Comparison of ENCODE assay signal across 9 mouse cellular contexts in genomic region chr16:8810399-8811127, GRCm38 (mm10). TPM values are rescaled to one million over a fixed set of nuclear protein-coding genes. Genes with fewer than 3 reads are reported as not detected.
DNase-seq lines count a peak whose midpoint lies in the region; ATAC-seq lines count a peak whose summit lies in the region.
"Had no signal": no experiment of that assay in that cellular context is flagged by ENCODE, and none has a peak within 500 bp of the region (broad histone marks: within the 10 kb centered on the region; RNA-seq: fewer than 3 reads in every experiment).

No protein-coding gene starts in this region.

- no peak overlapping the region for H3K4me2 ChIP-seq in heart, embryonic 13.5 days
- H3K4me2 ChIP-seq in intestine, embryonic 16.5 days (ENCODE audit: low read depth, low read length): no peak overlapping the region
- no peak overlapping the region for H3K4me2 ChIP-seq in hindbrain, embryonic 16.5 days (ENCODE audit: low read length)
- H3K4me2 ChIP-seq: limb, embryonic 15.5 days had no signal

- WGBS in heart, embryonic 13.5 days: 83% methylated on average over 14 of the region's 14 CpGs
- 92% methylated on average over 14 of the region's 14 CpGs for WGBS in intestine, embryonic 16.5 days
- WGBS in hindbrain, embryonic 16.5 days: 91% methylated on average over 14 of the region's 14 CpGs

- H3K4me1 ChIP-seq in heart, embryonic 13.5 days: no peaks in the 10 kb centered on the region
- no peaks in the 10 kb centered on the region for H3K4me1 ChIP-seq in intestine, embryonic 16.5 days (ENCODE audit: control insufficient read depth, insufficient read depth, low read length)
- no peaks in the 10 kb centered on the region for H3K4me1 ChIP-seq in hindbrain, embryonic 16.5 days (ENCODE audit: control insufficient read depth, insufficient read depth, low read depth, low read length)
- H3K4me1 ChIP-seq: limb, embryonic 15.5 days had no signal

- H3K27me3 ChIP-seq in heart, embryonic 13.5 days (replicated peaks): no peaks in the 10 kb centered on the region
- no peaks in the 10 kb centered on the region for H3K27me3 ChIP-seq in intestine, embryonic 16.5 days (replicated peaks; ENCODE audit: control insufficient read depth, insufficient read depth, low read length)
- H3K27me3 ChIP-seq in hindbrain, embryonic 16.5 days (replicated peaks; ENCODE audit: control insufficient read depth, insufficient read depth, low read length): no peaks in the 10 kb centered on the region
- H3K27me3 ChIP-seq: limb, embryonic 15.5 days had no signal

- no peak for DNase-seq in heart, adult 8-10 months (ENCODE audit: low spot score)
- DNase-seq in 3T3-L1 (ENCODE audit: low read depth, low spot score): peak; percentile 100
- peak; percentile 97 for DNase-seq in R1 (ENCODE audit: low read depth, low spot score)
- no peak for DNase-seq in layer of hippocampus, adult 11-12 months (ENCODE audit: low spot score)
- no peak for DNase-seq in kidney, adult 18-20 months

- H3K27ac ChIP-seq in heart, embryonic 13.5 days (replicated peaks): peak overlapping the region; percentile 68; the same call in 1 of the 2 replicates
- H3K27ac ChIP-seq in intestine, embryonic 16.5 days (ENCODE audit: low read length): no peak overlapping the region
- H3K27ac ChIP-seq in hindbrain, embryonic 16.5 days (ENCODE audit: low read depth, low read length): no peak overlapping the region
- H3K27ac ChIP-seq: limb, embryonic 15.5 days had no signal

- H3K9ac ChIP-seq in heart, embryonic 13.5 days: no peak overlapping the region
- H3K9ac ChIP-seq in intestine, embryonic 16.5 days (ENCODE audit: low read depth, low read length): no peak overlapping the region
- no peak overlapping the region for H3K9ac ChIP-seq in hindbrain, embryonic 16.5 days (ENCODE audit: low read depth, low read length)
- H3K9ac ChIP-seq: limb, embryonic 15.5 days had no signal

- H3K36me3 ChIP-seq in heart, embryonic 13.5 days: no peaks in the 10 kb centered on the region
- H3K36me3 ChIP-seq in intestine, embryonic 16.5 days (ENCODE audit: control insufficient read depth, insufficient read depth, low read length): no peaks in the 10 kb centered on the region
- H3K36me3 ChIP-seq in hindbrain, embryonic 16.5 days (ENCODE audit: control insufficient read depth, insufficient read depth, low read length): no peaks in the 10 kb centered on the region
- H3K36me3 ChIP-seq: limb, embryonic 15.5 days had no signal

- ATAC-seq in heart, embryonic 13.5 days (ENCODE audit: extremely low read depth, insufficient number of reproducible peaks, low FRiP score, low TSS enrichment): peak; percentile 93
- ATAC-seq in intestine, embryonic 16.5 days: peak; percentile 52; the same call in 1 of the 2 replicates
- no peak for ATAC-seq in hindbrain, embryonic 16.5 days

- H3K9me3 ChIP-seq in heart, embryonic 13.5 days: no peaks in the 10 kb centered on the region
- H3K9me3 ChIP-seq in intestine, embryonic 16.5 days (ENCODE audit: control insufficient read depth, low read length): no peaks in the 10 kb centered on the region
- H3K9me3 ChIP-seq in hindbrain, embryonic 16.5 days (ENCODE audit: control insufficient read depth, low read length): no peaks in the 10 kb centered on the region
- H3K9me3 ChIP-seq: limb, embryonic 15.5 days had no signal

- 0 out of 2 replicates have a peak overlapping the region, but pooled peaks have one; percentile 14 for H3K4me3 ChIP-seq in heart, embryonic 13.5 days
- no peak overlapping the region for H3K4me3 ChIP-seq in intestine, embryonic 16.5 days (ENCODE audit: low read length)
- no peak overlapping the region for H3K4me3 ChIP-seq in hindbrain, embryonic 16.5 days (ENCODE audit: low read length)
- H3K4me3 ChIP-seq: limb, embryonic 15.5 days had no signal

RNA-seq across cellular contexts. Expression of gene Usp7, which starts 18.5 kb away (rescaled TPM):
- polyA plus RNA-seq in heart, embryonic 13.5 days (2015; fragmentation: Nextera tagmentation; extraction: Ambion mirVana): 14.3 and 15.2 TPM in 2 replicates
- total RNA-seq in heart, adult 8-10 months (2022): 10 to 100 TPM; 42.9 to 59.2 (median 48.1) TPM
- 16.1 and 19.1 TPM in 2 replicates for polyA plus RNA-seq in intestine, embryonic 16.5 days (2015; fragmentation: Nextera tagmentation; extraction: Ambion mirVana)
- polyA plus RNA-seq in hindbrain, embryonic 16.5 days (2015; fragmentation: Nextera tagmentation; extraction: Ambion mirVana): 23.9 and 25.5 TPM in 2 replicates

RNA-seq across cellular contexts. Expression of gene 1810013L24Rik, which starts 19.3 kb away (rescaled TPM):
- 15.5 and 16.4 TPM in 2 replicates for polyA plus RNA-seq in heart, embryonic 13.5 days (2015; fragmentation: Nextera tagmentation; extraction: Ambion mirVana)
- 100 to 1,000 TPM; 121 to 130 (median 129) TPM for total RNA-seq in heart, adult 8-10 months (2022)
- 11.9 and 12.1 TPM in 2 replicates for polyA plus RNA-seq in intestine, embryonic 16.5 days (2015; fragmentation: Nextera tagmentation; extraction: Ambion mirVana)
- 23.8 and 24.5 TPM in 2 replicates for polyA plus RNA-seq in hindbrain, embryonic 16.5 days (2015; fragmentation: Nextera tagmentation; extraction: Ambion mirVana)

Comparison
In these comparisons a context has a peak if more than half of its experiments do, and no peak if none do; other contexts are left out.
1. DNase-seq: peak in 3T3-L1 (single experiment) and R1 (single experiment); none in heart, adult 8-10 months (single experiment), layer of hippocampus, adult 11-12 months (single experiment) and kidney, adult 18-20 months (single experiment).